21 mouse cellular contexts compared by ENCODE assay signal in the genomic region with DNA sequence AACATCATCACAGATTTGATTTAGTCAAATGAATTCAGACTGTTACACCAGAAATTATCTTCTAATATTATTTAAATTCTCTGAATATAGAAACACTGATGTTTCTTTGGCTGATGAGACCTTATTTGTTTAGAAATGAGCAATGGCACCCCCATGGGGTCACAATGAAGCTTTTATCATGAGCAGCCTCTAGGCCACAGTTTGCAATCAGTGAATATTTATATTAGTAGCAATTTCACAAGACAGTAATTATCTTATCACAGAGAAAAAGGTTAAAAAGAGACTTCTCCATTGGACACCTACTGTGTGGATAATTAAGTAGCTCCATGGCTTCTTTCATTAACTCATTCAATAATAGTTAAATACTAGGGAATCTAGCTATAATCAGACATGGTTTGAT.
DNase-seq lines count a peak whose midpoint lies in the region; ATAC-seq and TF ChIP-seq lines count a peak whose summit lies in the region.
"Had no signal": no experiment of that assay in that cellular context is flagged by ENCODE, and none has a peak within 500 bp of the region (broad histone marks: within the 10 kb centered on the region; RNA-seq: fewer than 3 reads in every experiment).

No protein-coding gene starts in this region.

- no peaks in the 10 kb centered on the region for H3K27me3 ChIP-seq in forebrain, embryonic 11.5 days (ENCODE audit: control insufficient read depth, insufficient read depth, low read length)
- H3K27me3 ChIP-seq in forebrain, postnatal 0 days (ENCODE audit: insufficient read depth, low read length): no peaks in the 10 kb centered on the region
- H3K27me3 ChIP-seq in hindbrain, embryonic 13.5 days: no peaks in the 10 kb centered on the region
- no peaks in the 10 kb centered on the region for H3K27me3 ChIP-seq in hindbrain, embryonic 11.5 days (ENCODE audit: control insufficient read depth, insufficient read depth, low read length)
- no peaks in the 10 kb centered on the region for H3K27me3 ChIP-seq in midbrain, embryonic 15.5 days (replicated peaks)
- no peaks in the 10 kb centered on the region for H3K27me3 ChIP-seq in midbrain, embryonic 16.5 days (ENCODE audit: control insufficient read depth, insufficient read depth, low read depth, low read length)
- H3K27me3 ChIP-seq: forebrain, embryonic 15.5 days; intestine, embryonic 15.5 days had no signal

- no peak for TF ChIP-seq POLR2A in brain, embryonic 14.5 days (IDR thresholded peaks at IDR 0.05; ENCODE audit: borderline replicate concordance, extremely low read depth, insufficient read depth, insufficient read length, poor library complexity, severe bottlenecking)

- no peak overlapping the region for H3K4me3 ChIP-seq in forebrain, embryonic 11.5 days (ENCODE audit: low read depth, low read length)
- H3K4me3 ChIP-seq in forebrain, postnatal 0 days (ENCODE audit: low read depth, low read length): no peak overlapping the region
- no peak overlapping the region for H3K4me3 ChIP-seq in hindbrain, embryonic 13.5 days
- H3K4me3 ChIP-seq in hindbrain, embryonic 11.5 days (ENCODE audit: low read depth, low read length): no peak overlapping the region
- no peak overlapping the region for H3K4me3 ChIP-seq in midbrain, embryonic 15.5 days
- no peak overlapping the region for H3K4me3 ChIP-seq in midbrain, embryonic 16.5 days (ENCODE audit: low read depth, low read length)
- H3K4me3 ChIP-seq: forebrain, embryonic 10.5 days; forebrain, embryonic 15.5 days; gastrocnemius, adult 2 months; intestine, embryonic 15.5 days had no signal

- H3K36me3 ChIP-seq in forebrain, embryonic 11.5 days (ENCODE audit: control insufficient read depth, insufficient read depth, low read length): no peaks in the 10 kb centered on the region
- H3K36me3 ChIP-seq in forebrain, postnatal 0 days (ENCODE audit: insufficient read depth): no peaks in the 10 kb centered on the region
- no peaks in the 10 kb centered on the region for H3K36me3 ChIP-seq in hindbrain, embryonic 13.5 days
- no peaks in the 10 kb centered on the region for H3K36me3 ChIP-seq in hindbrain, embryonic 11.5 days (ENCODE audit: control insufficient read depth, insufficient read depth, low read length)
- H3K36me3 ChIP-seq in midbrain, embryonic 15.5 days (replicated peaks): no peaks in the 10 kb centered on the region
- H3K36me3 ChIP-seq in midbrain, embryonic 16.5 days (ENCODE audit: control insufficient read depth, insufficient read depth, low read length): no peaks in the 10 kb centered on the region
- H3K36me3 ChIP-seq: forebrain, embryonic 10.5 days; forebrain, embryonic 15.5 days; intestine, embryonic 15.5 days had no signal

- 0 out of 2 replicates have a peak, but pooled peaks have one; percentile 27 for ATAC-seq in forebrain, embryonic 11.5 days (replicated peaks; ENCODE audit: low FRiP score)
- ATAC-seq in forebrain, postnatal 0 days: no peak
- ATAC-seq in hindbrain, embryonic 13.5 days (ENCODE audit: low FRiP score): peak; percentile 59
- ATAC-seq in hindbrain, embryonic 11.5 days (ENCODE audit: low FRiP score): no peak
- 0 out of 2 replicates have a peak, but pooled peaks have one; percentile 24 for ATAC-seq in midbrain, embryonic 15.5 days (replicated peaks)
- ATAC-seq in midbrain, embryonic 16.5 days: no peak
- ATAC-seq: activated CD4-positive, CD25-positive, alpha-beta regulatory T cell, adult 4 months; forebrain, embryonic 15.5 days; intestine, embryonic 15.5 days had no signal

- H3K4me2 ChIP-seq in forebrain, embryonic 11.5 days (ENCODE audit: low read depth, low read length, severe bottlenecking): no peak overlapping the region
- H3K4me2 ChIP-seq in forebrain, postnatal 0 days (ENCODE audit: low read depth): no peak overlapping the region
- no peak overlapping the region for H3K4me2 ChIP-seq in hindbrain, embryonic 13.5 days
- H3K4me2 ChIP-seq in hindbrain, embryonic 11.5 days (replicated peaks; ENCODE audit: low read depth, low read length): no peak overlapping the region
- H3K4me2 ChIP-seq in midbrain, embryonic 15.5 days: no peak overlapping the region
- H3K4me2 ChIP-seq in midbrain, embryonic 16.5 days (ENCODE audit: low read length): no peak overlapping the region
- H3K4me2 ChIP-seq: forebrain, embryonic 15.5 days; heart, embryonic 11.5 days; intestine, embryonic 15.5 days had no signal

- no peaks in the 10 kb centered on the region for H3K4me1 ChIP-seq in forebrain, embryonic 11.5 days (replicated peaks; ENCODE audit: control insufficient read depth, insufficient read depth, low read length)
- H3K4me1 ChIP-seq in forebrain, postnatal 0 days (ENCODE audit: insufficient read depth): no peaks in the 10 kb centered on the region
- no peaks in the 10 kb centered on the region for H3K4me1 ChIP-seq in hindbrain, embryonic 13.5 days (replicated peaks)
- no peaks in the 10 kb centered on the region for H3K4me1 ChIP-seq in hindbrain, embryonic 11.5 days (replicated peaks; ENCODE audit: control insufficient read depth, insufficient read depth, low read length)
- no peaks in the 10 kb centered on the region for H3K4me1 ChIP-seq in midbrain, embryonic 15.5 days
- no peaks in the 10 kb centered on the region for H3K4me1 ChIP-seq in midbrain, embryonic 16.5 days (ENCODE audit: control insufficient read depth, insufficient read depth, low read length)
- H3K4me1 ChIP-seq: forebrain, embryonic 10.5 days; forebrain, embryonic 15.5 days; intestine, embryonic 15.5 days had no signal

- no peak overlapping the region for H3K27ac ChIP-seq in forebrain, embryonic 11.5 days (ENCODE audit: low read depth, low read length)
- no peak overlapping the region for H3K27ac ChIP-seq in forebrain, postnatal 0 days (ENCODE audit: low read depth, low read length)
- no peak overlapping the region for H3K27ac ChIP-seq in hindbrain, embryonic 13.5 days
- no peak overlapping the region for H3K27ac ChIP-seq in hindbrain, embryonic 11.5 days (ENCODE audit: low read depth, low read length)
- H3K27ac ChIP-seq in midbrain, embryonic 15.5 days: no peak overlapping the region
- H3K27ac ChIP-seq in midbrain, embryonic 16.5 days (ENCODE audit: low read length): no peak overlapping the region
- H3K27ac ChIP-seq: forebrain, embryonic 10.5 days; forebrain, embryonic 15.5 days; gastrocnemius, adult 2 months; intestine, embryonic 15.5 days had no signal

- H3K9ac ChIP-seq in forebrain, embryonic 11.5 days (ENCODE audit: low read length): no peak overlapping the region
- no peak overlapping the region for H3K9ac ChIP-seq in forebrain, postnatal 0 days
- no peak overlapping the region for H3K9ac ChIP-seq in hindbrain, embryonic 13.5 days
- no peak overlapping the region for H3K9ac ChIP-seq in hindbrain, embryonic 11.5 days (ENCODE audit: low read depth, low read length)
- no peak overlapping the region for H3K9ac ChIP-seq in midbrain, embryonic 15.5 days
- H3K9ac ChIP-seq in midbrain, embryonic 16.5 days (ENCODE audit: low read depth, low read length): no peak overlapping the region
- H3K9ac ChIP-seq: forebrain, embryonic 15.5 days; intestine, embryonic 15.5 days had no signal

- DNase-seq in forebrain, embryonic 11.5 days (ENCODE audit: low spot score): no peak
- no peak for DNase-seq in forebrain, postnatal 0 days
- DNase-seq in hindbrain, embryonic 11.5 days (ENCODE audit: low spot score): no peak
- peak; percentile 63 for DNase-seq in brain, embryonic 14.5 days (ENCODE audit: low read depth)
- no peak for DNase-seq in spleen, postnatal 36 days (ENCODE audit: low spot score in 2 of 2)
- DNase-seq: adrenal gland, adult 8-10 months; adrenal gland, postnatal 25 days; cerebellum, adult 18-20 months; cerebellum, adult 9-10 months; cerebellum, postnatal 14 days; gastrocnemius, adult 2 months; gastrocnemius, postnatal 14 days; heart, adult 11 months had no signal

- no peaks in the 10 kb centered on the region for H3K9me3 ChIP-seq in forebrain, embryonic 11.5 days (ENCODE audit: control insufficient read depth, low read length)
- no peaks in the 10 kb centered on the region for H3K9me3 ChIP-seq in forebrain, postnatal 0 days (ENCODE audit: low read length)
- no peaks in the 10 kb centered on the region for H3K9me3 ChIP-seq in hindbrain, embryonic 13.5 days
- H3K9me3 ChIP-seq in hindbrain, embryonic 11.5 days (ENCODE audit: control insufficient read depth, low read length): no peaks in the 10 kb centered on the region
- H3K9me3 ChIP-seq in midbrain, embryonic 15.5 days: no peaks in the 10 kb centered on the region
- no peaks in the 10 kb centered on the region for H3K9me3 ChIP-seq in midbrain, embryonic 16.5 days (replicated peaks; ENCODE audit: control insufficient read depth, low read length, poor library complexity, severe bottlenecking)
- H3K9me3 ChIP-seq: forebrain, embryonic 10.5 days; forebrain, embryonic 15.5 days; intestine, embryonic 15.5 days had no signal

- no peak for TF ChIP-seq CTCF in forebrain, postnatal 0 days (IDR thresholded peaks at IDR 0.05; ENCODE audit: low read depth)
- TF ChIP-seq CTCF in brain, embryonic 14.5 days (IDR thresholded peaks at IDR 0.05; ENCODE audit: borderline replicate concordance, extremely low read depth, insufficient read depth, insufficient read length): no peak

Comparison
In these comparisons a context has a peak if more than half of its experiments do, and no peak if none do; other contexts are left out.
1. ATAC-seq: peak in forebrain, embryonic 11.5 days (single experiment), hindbrain, embryonic 13.5 days (single experiment) and midbrain, embryonic 15.5 days (single experiment); none in forebrain, postnatal 0 days (single experiment), hindbrain, embryonic 11.5 days (single experiment) and midbrain, embryonic 16.5 days (single experiment).